Mouse (Mus musculus) CH12.LX (cell line): Measurements from ENCODE around the gene Derl2. TPM values are rescaled to one million over a fixed set of nuclear protein-coding genes. Genes with fewer than 3 reads are reported as not detected.

Source experiments
- DNase-seq: peaks from one replicate; pipeline ENCODE4 v3.0.0-alpha.2; 2013; ENCODE audit errors: extremely low read depth
- H3K27ac ChIP-seq: 2 replicates; pipeline ENCODE4 v1.5.1; 2012; ENCODE audit warnings: low read depth, mild to moderate bottlenecking, control low read depth, moderate library complexity; ENCODE audit not compliant: insufficient read depth
- H3K27me3 ChIP-seq: replicated peaks from 2 replicates; pipeline ENCODE3; 2012; ENCODE audit warnings: inconsistent platforms
- H3K36me3 ChIP-seq, 2 experiments: replicated peaks in 1 of 2; 2 replicates each; pipeline versions ENCODE3 to v1.6.1; 2012; ENCODE audit warnings: inconsistent platforms in 1 of 2, low read length in 1 of 2, mild to moderate bottlenecking in 1 of 2, mixed read lengths in 1 of 2, moderate library complexity in 1 of 2; ENCODE audit not compliant: control insufficient read depth in 1 of 2, insufficient read depth in 1 of 2
- H3K4me1 ChIP-seq, 2 experiments: 2 replicates each; pipeline ENCODE4 v1.6.1; 2012; ENCODE audit warnings: inconsistent platforms in 1 of 2, moderate library complexity in 1 of 2; ENCODE audit not compliant: insufficient read depth in 2 of 2, control insufficient read depth in 1 of 2
- H3K4me2 ChIP-seq: 2 replicates; pipeline ENCODE4 v1.6.1; 2012; ENCODE audit warnings: low read depth, mild to moderate bottlenecking, control low read depth; ENCODE audit not compliant: poor library complexity, insufficient read depth, severe bottlenecking
- H3K4me3 ChIP-seq, 3 experiments: fragments of 150-350 bp in 1 of 3; sonication (generic) in 1 of 3; replicated peaks in 1 of 3; 2 replicates each; pipeline versions ENCODE3 to v1.5.1; 2011 to 2012; ENCODE audit warnings: low read depth in 2 of 3, low read length in 2 of 3, mild to moderate bottlenecking in 2 of 3, moderate library complexity in 2 of 3, control low read depth in 1 of 3, improper control_type of control experiment in 1 of 3, inconsistent platforms in 1 of 3, mixed read lengths in 1 of 3; ENCODE audit not compliant: poor library complexity in 1 of 3
- H3K79me2 ChIP-seq: replicated peaks from 2 replicates; pipeline ENCODE4 v1.6.1; 2012; ENCODE audit warnings: mild to moderate bottlenecking, moderate library complexity; ENCODE audit not compliant: control insufficient read depth, poor library complexity, insufficient read depth, severe bottlenecking; ENCODE audit errors: extremely low read depth
- H3K9ac ChIP-seq: 2 replicates; pipeline ENCODE4 v1.6.1; 2012; ENCODE audit warnings: low read depth, mild to moderate bottlenecking, control low read depth, moderate library complexity; ENCODE audit not compliant: insufficient read depth
- H3K9me3 ChIP-seq: replicated peaks from 2 replicates; pipeline ENCODE3; 2012; ENCODE audit warnings: low read length, inconsistent platforms, mixed read lengths
- CHD1 ChIP-seq: IDR thresholded peaks from 2 replicates; pipeline ENCODE4 v1.6.1; 2012; ENCODE audit warnings: low read depth, low read length, improper control_type of control experiment, inconsistent platforms
- CHD2 ChIP-seq: IDR thresholded peaks from 2 replicates; pipeline ENCODE4 v1.6.1; 2011; ENCODE audit warnings: low read length, improper control_type of control experiment
- CTCF ChIP-seq, 2 experiments: IDR thresholded peaks in 1 of 2; conservative IDR thresholded peaks in 1 of 2; 2 replicates each; pipeline ENCODE4 v1.5.1; 2011 to 2012; ENCODE audit warnings: low read depth in 2 of 2, low read length in 2 of 2, improper control_type of control experiment in 1 of 2, inconsistent platforms in 1 of 2, mild to moderate bottlenecking in 1 of 2, moderate library complexity in 1 of 2
- E2F4 ChIP-seq: IDR thresholded peaks from 2 replicates; pipeline ENCODE4 v1.6.1; 2011; ENCODE audit warnings: low read depth, low read length, improper control_type of control experiment; ENCODE audit not compliant: insufficient replicate concordance
- ELF1 ChIP-seq: IDR thresholded peaks from 2 replicates; pipeline ENCODE4 v1.6.1; 2014; ENCODE audit warnings: low read depth, mild to moderate bottlenecking, inconsistent platforms, low read length, improper control_type of control experiment
- EP300 ChIP-seq: IDR thresholded peaks from 2 replicates; pipeline ENCODE4 v1.6.1; 2011; ENCODE audit warnings: low read length, improper control_type of control experiment
- GABPA ChIP-seq: IDR thresholded peaks from 2 replicates; pipeline ENCODE4 v1.6.1; 2012; ENCODE audit warnings: low read depth, low read length, improper control_type of control experiment, inconsistent platforms; ENCODE audit not compliant: insufficient replicate concordance
- HCFC1 ChIP-seq: IDR thresholded peaks from 2 replicates; pipeline ENCODE4 v1.6.1; 2012; ENCODE audit warnings: low read depth, mild to moderate bottlenecking, inconsistent platforms, low read length, improper control_type of control experiment
- JUN ChIP-seq: IDR thresholded peaks from 2 replicates; pipeline ENCODE4 v1.6.1; 2011; ENCODE audit warnings: low read depth, mild to moderate bottlenecking, low read length, improper control_type of control experiment, moderate library complexity; ENCODE audit not compliant: insufficient read depth
- MAFK ChIP-seq: IDR thresholded peaks from 2 replicates; pipeline ENCODE4 v1.6.1; 2011; ENCODE audit warnings: low read length, improper control_type of control experiment; ENCODE audit not compliant: insufficient replicate concordance
- MAX ChIP-seq: IDR thresholded peaks from 2 replicates; pipeline ENCODE4 v1.6.1; 2011; ENCODE audit warnings: low read length, improper control_type of control experiment
- MAZ ChIP-seq: IDR thresholded peaks from 2 replicates; pipeline ENCODE4 v1.6.1; 2012; ENCODE audit warnings: low read depth, mild to moderate bottlenecking, inconsistent platforms, low read length, improper control_type of control experiment, moderate library complexity
- NELFE ChIP-seq: IDR thresholded peaks from 2 replicates; pipeline ENCODE4 v1.6.1; 2011; ENCODE audit warnings: low read depth, low read length, improper control_type of control experiment
- NRF1 ChIP-seq: IDR thresholded peaks from 2 replicates; pipeline ENCODE4 v1.6.1; 2014; ENCODE audit warnings: low read depth, mild to moderate bottlenecking, inconsistent platforms, low read length, improper control_type of control experiment, moderate library complexity
- RAD21 ChIP-seq: IDR thresholded peaks from 2 replicates; pipeline ENCODE4 v1.6.1; 2011; ENCODE audit warnings: low read depth, mild to moderate bottlenecking, low read length, improper control_type of control experiment, moderate library complexity
- SMC3 ChIP-seq: IDR thresholded peaks from 2 replicates; pipeline ENCODE4 v1.6.1; 2011; ENCODE audit warnings: low read depth, low read length, improper control_type of control experiment
- TBP ChIP-seq: conservative IDR thresholded peaks from 2 replicates; pipeline ENCODE4 v1.6.1; 2011; ENCODE audit warnings: low read depth, low read length, improper control_type of control experiment
- TCF12 ChIP-seq: IDR thresholded peaks from 2 replicates; pipeline ENCODE4 v1.6.1; 2014; ENCODE audit warnings: low read depth, mild to moderate bottlenecking, inconsistent platforms, low read length, improper control_type of control experiment
- ZKSCAN1 ChIP-seq: IDR thresholded peaks from 2 replicates; pipeline ENCODE4 v1.6.1; 2012; ENCODE audit warnings: low read depth, inconsistent platforms, low read length, improper control_type of control experiment, borderline replicate concordance
- ZMIZ1 ChIP-seq: IDR thresholded peaks from 2 replicates; pipeline ENCODE4 v1.6.1; 2012; ENCODE audit warnings: low read depth, mild to moderate bottlenecking, inconsistent platforms, low read length, improper control_type of control experiment
- ZNF384 ChIP-seq: IDR thresholded peaks from 2 replicates; pipeline ENCODE4 v1.6.1; 2012; ENCODE audit warnings: low read depth, low read length, improper control_type of control experiment, inconsistent platforms
- dilution Hi-C: fragments of 300-500 bp; cut with MboI; formaldehyde crosslinking; loops from 2 replicates; pipeline ENCODE4 v1.14.3; 2020; ENCODE audit warnings: low sequenced_read_pairs; ENCODE audit not compliant: extremely low pct_unique_long_range_greater_than_20kb, extremely low pct_ligation_motif_present
- in situ Hi-C: fragments of 300-500 bp; cut with MboI; formaldehyde crosslinking; loops from 3 replicates; pipeline ENCODE4 v1.14.3; 2019; ENCODE audit warnings: low sequenced_read_pairs, low pct_ligation_motif_present, low pct_unique_long_range_greater_than_20kb, mixed read lengths
- polyA plus RNA-seq: library from polyadenylated mRNA; unstranded; fragments of >175 nt; gene quantifications from 2 replicates; pipeline ENCODE4 v1.2.1, GENCODE M21; 2012; ENCODE audit warnings: low read depth; ENCODE audit not compliant: insufficient read length
- total RNA-seq, 2 experiments: library from RNA; depleted of rRNA; stranded (reverse); fragments of 300-350 nt in 1 of 2; fragments of >200 nt in 1 of 2; gene quantifications; 2 replicates each; pipeline ENCODE4 v1.2.3; 2012 to 2014

Derl2 gene
- total and polyA plus RNA-seq, 3 experiments = 32.7 to 132 (median 95.0) TPM

DNA sequence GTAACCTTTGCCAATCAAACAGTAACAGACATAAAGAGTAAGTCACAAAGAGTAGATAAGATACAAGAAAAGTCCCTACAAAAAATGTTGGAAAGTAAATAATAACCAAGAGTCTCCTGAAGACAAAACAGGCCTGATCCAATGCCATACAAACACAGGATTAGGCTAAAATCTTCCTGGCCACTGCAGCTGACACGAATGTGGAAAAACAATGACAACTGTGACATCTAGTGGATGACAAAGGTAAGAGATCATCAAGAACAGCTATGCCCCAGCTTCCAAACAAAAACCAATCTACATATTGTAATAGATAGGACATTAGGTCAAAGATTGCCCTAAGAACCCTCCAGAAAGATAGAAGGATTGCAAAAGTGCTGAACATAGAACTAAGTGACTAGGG lies 32.9 kb upstream of the Derl2 start:
- Histone ChIP-seq H3K27me3 (no peaks in the 10 kb centered on the region), H3K4me3 (no peak overlapping the region), H3K27ac (no peak overlapping the region), H3K79me2 (no peaks in the 10 kb centered on the region), H3K9me3 (no peaks in the 10 kb centered on the region), H3K36me3 (no peaks in the 10 kb centered on the region), H3K4me2 (no peak overlapping the region), H3K4me1 (peaks cover 0 to 2% of the 10 kb centered on the region in 2 experiments; a peak in 1 of 4 replicates), H3K9ac (no peak overlapping the region)
- dilution Hi-C loops (no loop called here), in situ Hi-C loops (no loop called here)
- peak; percentile 51 for DNase-seq
- TF ChIP-seq CHD2 (no peak), CTCF (conservative IDR thresholded peaks at IDR 0.05 in 1 of 2, IDR thresholded peaks at IDR 0.05 in 1 of 2; ENCODE audit: low read depth in 2 of 2, low read length in 2 of 2) (peak; percentile 50 to 83), SMC3 (peak; percentile 64), RAD21 (peak; percentile 94)

GRCm38 (mm10) chr11:71039526-71040298 lies 20.1 kb upstream of the Derl2 start:
- in situ Hi-C loops = no loop called here
- Histone ChIP-seq H3K4me2 (no peak overlapping the region), H3K4me1 (no peaks in the 10 kb centered on the region), H3K79me2 (no peaks in the 10 kb centered on the region), H3K9me3 (peaks cover 5% of the 10 kb centered on the region), H3K27ac (no peak overlapping the region), H3K9ac (no peak overlapping the region), H3K4me3 (no peak overlapping the region), H3K27me3 (no peaks in the 10 kb centered on the region), H3K36me3 (no peaks in the 10 kb centered on the region)
- dilution Hi-C loops = no loop called here
- no peak for DNase-seq
- TF ChIP-seq NRF1 (no peak), NELFE (no peak), HCFC1 (no peak), TBP (no peak), ZMIZ1 (no peak), EP300 (no peak)

DNA sequence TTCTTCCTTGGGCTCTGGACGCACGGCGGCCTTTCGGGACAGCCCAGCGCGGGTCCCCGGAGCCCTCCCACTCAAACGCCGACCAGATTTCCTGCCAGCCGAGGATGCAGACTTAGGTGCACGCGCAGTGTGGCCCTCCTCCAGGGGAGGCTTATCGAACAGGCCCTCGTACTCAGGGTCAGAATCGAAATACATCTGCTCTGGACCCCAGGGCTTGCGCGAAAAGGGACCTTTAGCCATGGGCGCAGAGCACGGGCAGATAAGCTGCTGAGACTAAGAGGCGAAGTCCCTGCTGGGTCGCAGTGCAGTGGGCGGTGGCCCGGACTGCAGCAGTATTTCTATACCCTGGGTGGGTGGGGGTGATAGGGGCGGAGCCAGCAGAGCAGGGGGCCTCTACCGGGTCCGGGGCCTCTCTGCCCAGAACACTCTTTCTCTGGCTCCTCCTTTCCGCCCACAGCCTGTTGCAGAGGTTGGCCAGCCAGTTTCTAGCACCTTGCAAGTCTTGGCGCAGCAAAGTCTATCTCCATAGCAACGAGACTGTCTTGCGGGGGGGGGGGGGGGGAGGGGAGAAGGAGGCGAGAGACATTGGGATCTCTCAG lies 13.6 kb upstream of the Derl2 start, which contains the start of gene 6330403K07Rik:
Gene 6330403K07Rik (minus strand): TSS at position 351 of the 599 bp plus-strand sequence.
- TF ChIP-seq ZNF384 (no peak), ELF1 (no peak), GABPA (no peak), CHD1 (no peak), CHD2 (no peak), JUN (no peak), RAD21 (no peak), E2F4 (no peak), ZKSCAN1 (no peak), MAZ (no peak), SMC3 (no peak), TCF12 (no peak), MAX (no peak), MAFK (no peak)
- no peaks in the 10 kb centered on the region for H3K4me1 ChIP-seq
- no peak within 1 kb of the TSS for H3K4me2 ChIP-seq
- dilution Hi-C loops (no loop called here), in situ Hi-C loops (no loop called here)
- H3K36me3 ChIP-seq = peaks cover 0 to 28% of the 10 kb centered on the region in 2 experiments
- no peaks in the 10 kb centered on the region for H3K27me3 ChIP-seq
- no peaks in the 10 kb centered on the region for H3K79me2 ChIP-seq
- H3K9ac ChIP-seq = no peak within 1 kb of the TSS
- no peaks in the 10 kb centered on the region for H3K9me3 ChIP-seq
- H3K27ac ChIP-seq = no peak within 1 kb of the TSS
- no peak for DNase-seq
- no peak within 1 kb of the TSS for H3K4me3 ChIP-seq
